Mouse (Mus musculus) thymus, adult 2 months (tissue): ENCODE data around the gene Nup62. TPM values are rescaled to one million over a fixed set of nuclear protein-coding genes. Genes with fewer than 3 reads are reported as not detected.

Source experiments
- DNase-seq: peaks from one replicate; pipeline ENCODE4 v3.0.0; 2021
- H3K27ac ChIP-seq: fragments of 200-500 bp; 2 replicates; pipeline ENCODE4 v1.5.1; 2012; ENCODE audit warnings: low read length, control low read depth; ENCODE audit not compliant: control insufficient read depth, insufficient read depth
- H3K27me3 ChIP-seq: fragments of 200-500 bp; 2 replicates; pipeline ENCODE4 v1.6.1; 2012; ENCODE audit warnings: mild to moderate bottlenecking, low read length, moderate library complexity, mixed read lengths; ENCODE audit not compliant: control insufficient read depth, insufficient read depth
- H3K36me3 ChIP-seq: fragments of 200-500 bp; 2 replicates; pipeline ENCODE4 v1.6.1; 2012; ENCODE audit warnings: mild to moderate bottlenecking, low read length, moderate library complexity; ENCODE audit not compliant: control insufficient read depth, insufficient read depth
- H3K4me1 ChIP-seq: fragments of 200-500 bp; replicated peaks from 2 replicates; pipeline ENCODE4 v1.6.1; 2012; ENCODE audit warnings: low read length; ENCODE audit not compliant: control insufficient read depth, insufficient read depth
- H3K4me3 ChIP-seq: fragments of 200-500 bp; 2 replicates; pipeline ENCODE4 v1.5.1; 2012; ENCODE audit warnings: mild to moderate bottlenecking, low read length, control low read depth, moderate library complexity; ENCODE audit not compliant: control insufficient read depth, insufficient read depth
- CTCF ChIP-seq: fragments of 200-500 bp; IDR thresholded peaks from 2 replicates; pipeline ENCODE4 v1.5.1; 2012; ENCODE audit warnings: mild to moderate bottlenecking, control low read depth, low read length, moderate library complexity, borderline replicate concordance; ENCODE audit not compliant: control insufficient read depth, poor library complexity, insufficient read depth; ENCODE audit errors: extremely low read depth
- POLR2A ChIP-seq: fragments of 200-500 bp; IDR thresholded peaks from 2 replicates; pipeline ENCODE4 v1.6.1; 2012; ENCODE audit warnings: mild to moderate bottlenecking, low read length, control low read depth, moderate library complexity; ENCODE audit not compliant: control insufficient read depth, poor library complexity, insufficient read depth; ENCODE audit errors: extremely low read depth
- WGBS: fragments of 180-500 bp; shearing (Covaris S2); methylation state at CpG from one replicate; pipeline ENCODE4 v1.1.7; 2018; 5-methylcytosine and 5-hydroxymethylcytosine counted together
- polyA plus RNA-seq: library from polyadenylated mRNA; depleted of rRNA; stranded (reverse); fragments of >200 nt; gene quantifications from 2 replicates; pipeline ENCODE4 v1.2.3, GENCODE M21; 2012

Gene Nup62
- polyA plus RNA-seq, 1 experiment = 189 TPM

GRCm38 (mm10) chr7:44845006-44845405 is 29.1 kb downstream of the Nup62 start:
- Histone ChIP-seq H3K4me3 (no peak overlapping the region), H3K27me3 (no peaks in the 10 kb centered on the region; the same call in 1 of the 2 replicates), H3K36me3 (peaks cover 32% of the 10 kb centered on the region), H3K27ac (no peak overlapping the region), H3K4me1 (peaks cover 11% of the 10 kb centered on the region)
- TF ChIP-seq POLR2A = no peak
- TF ChIP-seq CTCF = no peak
- DNase-seq = no peak
- WGBS = 94% methylated on average over 10 of the region's 10 CpGs

DNA sequence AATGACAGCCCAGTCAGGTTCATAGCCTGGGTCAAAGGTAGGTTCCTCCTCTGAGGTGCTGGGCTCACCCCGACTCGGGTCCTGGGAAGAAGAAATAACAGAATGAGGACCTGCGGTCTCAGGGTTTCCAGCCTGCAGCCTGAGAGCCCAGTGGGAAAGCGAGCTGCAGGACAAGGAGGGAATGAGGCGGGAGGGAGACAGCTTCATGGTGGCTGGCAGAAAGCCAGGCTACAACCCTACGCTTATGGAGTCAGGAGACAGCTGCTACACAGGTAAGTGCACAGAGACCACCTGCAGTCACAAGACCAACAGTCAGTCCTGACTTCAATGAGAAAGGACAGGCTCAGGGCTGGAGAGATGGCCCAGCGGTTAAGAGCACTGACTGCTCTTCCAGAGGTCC is 30.9 kb downstream of the Nup62 start:
- no peaks in the 10 kb centered on the region for H3K27me3 ChIP-seq
- H3K4me3 ChIP-seq = no peak overlapping the region
- WGBS = 98% methylated on average over 7 of the region's 7 CpGs
- no peak overlapping the region for H3K27ac ChIP-seq
- peaks cover 18% of the 10 kb centered on the region for H3K4me1 ChIP-seq
- no peak for DNase-seq
- peaks cover 26% of the 10 kb centered on the region for H3K36me3 ChIP-seq
- TF ChIP-seq CTCF (no peak), POLR2A (no peak)

DNA sequence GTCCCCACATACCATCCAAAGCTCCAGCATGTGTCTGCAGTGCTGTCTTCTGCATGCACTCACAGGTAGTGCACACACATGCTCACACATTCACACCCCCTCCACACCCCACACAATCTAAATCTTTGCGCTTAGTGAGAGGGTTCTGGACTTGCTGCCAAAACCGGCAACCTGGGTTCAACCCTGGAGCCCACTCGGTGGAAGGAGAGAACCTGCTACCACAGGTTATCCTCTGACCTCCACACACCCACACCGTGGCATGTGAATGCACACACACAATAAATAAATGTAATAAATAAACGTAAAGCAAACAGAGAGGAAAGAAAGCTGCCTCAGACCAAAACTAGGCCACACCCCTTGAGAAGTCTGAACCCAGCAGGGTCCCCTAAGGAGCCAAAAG is 31.9 kb downstream of the Nup62 start:
- TF ChIP-seq POLR2A (no peak), CTCF (no peak)
- Histone ChIP-seq H3K27me3 (no peaks in the 10 kb centered on the region), H3K36me3 (peaks cover 21% of the 10 kb centered on the region), H3K27ac (no peak overlapping the region), H3K4me3 (peak overlapping the region; percentile 79; the same call in 1 of the 2 replicates), H3K4me1 (peaks cover 18% of the 10 kb centered on the region)
- no peak for DNase-seq
- WGBS = 80% methylated on average over 5 of the region's 5 CpGs

DNA sequence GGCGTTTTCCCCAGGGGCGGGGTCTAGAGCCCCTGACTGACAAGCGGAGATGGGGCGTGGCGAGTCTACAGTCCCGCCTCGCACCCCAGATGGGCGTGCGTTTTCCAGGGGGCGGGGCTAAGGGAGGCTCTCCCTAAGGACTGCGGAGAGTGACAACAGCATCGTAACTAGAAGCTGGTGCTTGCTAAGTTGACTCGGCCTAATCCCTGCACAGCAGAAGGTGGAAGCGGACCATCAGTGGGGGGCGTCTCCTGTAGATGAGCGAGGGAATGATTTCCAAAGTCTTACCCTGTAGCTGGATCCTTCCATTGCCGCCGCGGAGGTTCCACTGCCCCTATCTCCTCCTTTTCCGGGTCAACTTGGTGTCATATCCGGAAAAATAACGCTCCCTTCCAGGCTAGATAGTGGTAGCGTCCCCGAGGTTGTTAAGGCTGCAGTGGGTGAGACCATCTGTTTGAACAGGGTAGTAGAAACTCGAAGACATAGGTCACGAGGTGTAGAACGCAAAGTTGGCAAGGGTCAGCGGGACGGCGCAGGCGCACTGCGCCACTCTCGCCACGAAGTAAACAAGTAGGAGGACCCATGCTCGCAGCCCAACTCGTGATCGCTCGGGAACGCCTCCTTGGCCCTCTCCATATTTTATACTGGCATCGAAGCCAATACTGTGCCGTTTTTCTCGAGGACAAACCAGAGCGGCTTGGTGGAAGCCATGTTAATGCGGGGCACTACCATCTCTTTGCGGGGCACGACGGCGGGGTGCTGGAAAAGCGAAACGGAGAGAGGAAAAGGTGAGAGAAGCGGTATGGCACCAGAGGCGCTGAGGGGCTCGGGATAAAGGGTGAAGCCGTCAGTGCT is 32.9 kb downstream of the Nup62 start, which contains the start of the genes Akt1s1 and Tbc1d17:
Akt1s1 (plus strand) TSS at position 431 of the 855 bp plus-strand sequence.
Tbc1d17 (minus strand) TSS at position 519 of the 855 bp plus-strand sequence.
- peaks cover 14% of the 10 kb centered on the region for H3K36me3 ChIP-seq
- H3K4me3 ChIP-seq = peak within 1 kb of the TSS; percentile 79
- H3K27me3 ChIP-seq = no peaks in the 10 kb centered on the region
- H3K27ac ChIP-seq = peak within 1 kb of the TSS; percentile 88
- WGBS = under 1% methylated on average over 54 of the region's 54 CpGs
- TF ChIP-seq CTCF (peak; percentile 46; the same call in 1 of the 2 replicates), POLR2A (no peak)
- H3K4me1 ChIP-seq = peaks cover 21% of the 10 kb centered on the region
- peak; percentile 98 for DNase-seq

DNA sequence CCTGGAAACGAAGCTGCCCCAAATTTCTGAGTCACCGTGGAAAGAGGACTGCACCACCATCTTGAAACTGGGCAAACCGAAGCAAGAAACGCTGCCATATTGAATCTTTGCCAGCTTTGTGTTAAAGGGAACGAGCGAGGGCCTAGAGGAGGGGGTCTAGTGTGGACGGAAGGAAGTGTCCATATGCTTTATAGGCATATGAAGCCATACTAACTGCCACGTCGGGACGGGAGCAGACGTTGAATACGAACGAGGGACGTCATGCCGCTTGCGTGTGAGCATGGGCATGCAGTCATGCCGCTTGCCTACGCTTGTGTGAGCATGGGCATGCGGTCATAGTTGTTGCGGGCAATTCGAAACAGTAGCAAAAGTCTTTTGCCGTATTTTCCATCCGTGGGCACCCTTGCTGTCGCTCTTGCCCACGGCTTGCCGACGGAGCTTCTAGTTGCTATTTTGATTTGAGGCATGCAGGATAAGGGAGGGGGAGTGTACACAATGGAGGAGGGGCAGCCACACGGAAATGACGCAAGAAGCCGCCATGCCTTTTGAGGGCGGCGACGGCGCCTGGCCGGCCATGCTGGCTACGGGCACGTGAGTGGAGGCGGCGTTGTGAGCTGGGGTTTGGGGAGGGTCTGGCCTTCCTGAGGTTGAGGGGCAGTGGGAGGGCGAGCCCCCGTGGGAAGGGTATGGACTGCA is 33.7 kb downstream of the Nup62 start:
- Histone ChIP-seq H3K27me3 (no peaks in the 10 kb centered on the region), H3K36me3 (peaks cover 9% of the 10 kb centered on the region), H3K27ac (peak overlapping the region; percentile 88), H3K4me1 (peaks cover 24% of the 10 kb centered on the region), H3K4me3 (peak overlapping the region; percentile 79)
- DNase-seq = peak; percentile 87
- under 1% methylated on average over 41 of the region's 41 CpGs for WGBS
- no peak for TF ChIP-seq CTCF
- peak; percentile 58 for TF ChIP-seq POLR2A

DNA sequence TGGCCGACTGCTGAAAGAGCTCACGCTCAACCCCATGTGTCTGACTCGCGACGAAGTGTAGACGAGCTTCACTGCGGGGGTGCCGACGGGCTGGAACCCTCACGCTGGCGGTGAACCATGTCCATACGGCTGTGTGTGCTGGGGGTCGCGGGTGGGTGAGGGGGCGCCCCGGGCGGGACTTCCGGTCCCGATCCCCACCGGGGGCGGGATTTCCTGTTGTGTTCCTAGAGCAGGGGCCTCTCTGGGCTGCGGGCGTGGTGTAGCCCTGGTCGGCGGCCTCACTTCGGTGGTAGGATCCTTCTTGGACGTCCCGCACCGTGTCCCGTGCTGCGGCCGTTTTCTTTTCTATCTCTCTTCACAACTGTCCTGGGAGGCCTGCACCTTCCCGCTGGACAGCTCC is 34.3 kb downstream of the Nup62 start:
- peak overlapping the region; percentile 73 for H3K27ac ChIP-seq
- DNase-seq = peak; percentile 78

More for the DNA sequence above, 34.3 kb downstream of the Nup62 start:
- H3K4me1 ChIP-seq = peaks cover 29% of the 10 kb centered on the region
- TF ChIP-seq CTCF = no peak
- TF ChIP-seq POLR2A = no peak
- no peaks in the 10 kb centered on the region for H3K27me3 ChIP-seq
- WGBS = under 1% methylated on average over 33 of the region's 33 CpGs
- H3K36me3 ChIP-seq = peaks cover 9% of the 10 kb centered on the region
- peak overlapping the region; percentile 79 for H3K4me3 ChIP-seq
